Mouse (Mus musculus) hindbrain, embryonic 12.5 days (tissue): Measurements from ENCODE around the gene Car15. TPM values are rescaled to one million over a fixed set of nuclear protein-coding genes. Genes with fewer than 3 reads are reported as not detected.

ENCODE experiments used
- ATAC-seq: fragments of 200-750 bp; cut with Nextera tagmentation; 2 replicates; pipeline ENCODE4 v1.8.0; 2017; ENCODE audit warnings: moderate TSS enrichment; ENCODE audit not compliant: low FRiP score
- H3K27ac ChIP-seq: fragments of 300-500 bp; sonication (generic); 2 replicates; pipeline ENCODE4 v1.5.1; 2016; ENCODE audit warnings: mild to moderate bottlenecking
- H3K27me3 ChIP-seq: fragments of 300-500 bp; sonication (generic); 2 replicates; pipeline ENCODE4 v1.6.1; 2016; ENCODE audit warnings: mild to moderate bottlenecking
- H3K36me3 ChIP-seq: fragments of 300-500 bp; sonication (generic); 2 replicates; pipeline ENCODE4 v1.6.1; 2016; ENCODE audit warnings: mild to moderate bottlenecking
- H3K4me1 ChIP-seq: fragments of 300-500 bp; sonication (generic); 2 replicates; pipeline ENCODE4 v1.6.1; 2016
- H3K4me2 ChIP-seq: fragments of 300-500 bp; sonication (generic); replicated peaks from 2 replicates; pipeline ENCODE4 v1.6.1; 2016; ENCODE audit warnings: mild to moderate bottlenecking
- H3K4me3 ChIP-seq: fragments of 300-500 bp; sonication (generic); 2 replicates; pipeline ENCODE4 v1.5.1; 2016; ENCODE audit warnings: mild to moderate bottlenecking
- H3K9ac ChIP-seq: fragments of 300-500 bp; sonication (generic); 2 replicates; pipeline ENCODE4 v1.6.1; 2016; ENCODE audit warnings: mild to moderate bottlenecking, moderate library complexity
- H3K9me3 ChIP-seq: fragments of 300-500 bp; sonication (generic); replicated peaks from 2 replicates; pipeline ENCODE4 v1.6.1; 2016; ENCODE audit warnings: mild to moderate bottlenecking
- WGBS: fragments of 180-500 bp; shearing (Covaris S2); methylation state at CpG from one replicate; pipeline ENCODE4 v1.1.7; 2016; 5-methylcytosine and 5-hydroxymethylcytosine counted together
- polyA plus RNA-seq: library from polyadenylated mRNA; unstranded; fragments of >200 nt; fragmentation: Nextera tagmentation; extraction: Ambion mirVana; gene quantifications from 2 replicates; pipeline ENCODE4 v1.2.1, GENCODE M21; 2016

The Car15 gene
- polyA plus RNA-seq, 1 experiment from 2014 or later: 3.5 TPM

- H3K27ac ChIP-seq: peak overlapping the region; percentile 62; the same call in 1 of the 2 replicates
- ATAC-seq: peak; percentile 11; the same call in 1 of the 2 replicates
These were observed 40.3 kb downstream of the Car15 start for GRCm38 (mm10) chr16:17797812-17798311.

GRCm38 (mm10) chr16:17796971-17797811 is 41.0 kb downstream of the Car15 start, which contains the start of gene Scarf2:
Scarf2 (plus strand) TSS chr16:17797282.
- 2% methylated on average over 69 of the region's 81 CpGs for WGBS
- Histone ChIP-seq H3K9me3 (no peaks in the 10 kb centered on the region), H3K36me3 (peaks cover 10% of the 10 kb centered on the region), H3K4me2 (peak within 1 kb of the TSS; percentile 81), H3K27ac (peak within 1 kb of the TSS; percentile 62; the same call in 1 of the 2 replicates), H3K4me3 (peak within 1 kb of the TSS; percentile 53), H3K4me1 (peaks cover 25% of the 10 kb centered on the region), H3K9ac (peak within 1 kb of the TSS; percentile 74), H3K27me3 (peaks cover 71% of the 10 kb centered on the region)
- ATAC-seq: peak; percentile 27; the same call in 1 of the 2 replicates

More at GRCm38 (mm10) chr16:17797812-17798311, 40.3 kb downstream of the Car15 start:
- H3K9ac ChIP-seq: peak overlapping the region; percentile 74
- peak overlapping the region; percentile 81 for H3K4me2 ChIP-seq
- H3K9me3 ChIP-seq: no peaks in the 10 kb centered on the region
- H3K4me3 ChIP-seq: peak overlapping the region; percentile 53
- peaks cover 78% of the 10 kb centered on the region for H3K27me3 ChIP-seq
- peaks cover 32% of the 10 kb centered on the region for H3K4me1 ChIP-seq
- WGBS: 3% methylated on average over 29 of the region's 29 CpGs
- peaks cover 4% of the 10 kb centered on the region; the same call in 1 of the 2 replicates for H3K36me3 ChIP-seq

GRCm38 (mm10) chr16:17796519-17796918 is 41.6 kb downstream of the Car15 start:
- peak overlapping the region; percentile 74; the same call in 1 of the 2 replicates for H3K9ac ChIP-seq
- ATAC-seq: no peak
- peak overlapping the region; percentile 53 for H3K4me3 ChIP-seq
- H3K9me3 ChIP-seq: no peaks in the 10 kb centered on the region
- H3K27me3 ChIP-seq: peaks cover 65% of the 10 kb centered on the region
- peaks cover 17% of the 10 kb centered on the region for H3K36me3 ChIP-seq
- peaks cover 21% of the 10 kb centered on the region for H3K4me1 ChIP-seq
- H3K27ac ChIP-seq: no peak overlapping the region
- H3K4me2 ChIP-seq: peak overlapping the region; percentile 81

- H3K4me3 ChIP-seq: no peak overlapping the region
- peaks cover 24% of the 10 kb centered on the region for H3K36me3 ChIP-seq
- H3K9ac ChIP-seq: no peak overlapping the region
- H3K9me3 ChIP-seq: no peaks in the 10 kb centered on the region
- no peak overlapping the region for H3K4me2 ChIP-seq
- no peak for ATAC-seq
- no peak overlapping the region for H3K27ac ChIP-seq
- H3K4me1 ChIP-seq: peaks cover 21% of the 10 kb centered on the region
- H3K27me3 ChIP-seq: peaks cover 56% of the 10 kb centered on the region
- WGBS: 72% methylated on average over 5 of the region's 5 CpGs
These were observed 42.5 kb downstream of the Car15 start for GRCm38 (mm10) chr16:17795643-17796042.

- no peak overlapping the region for H3K4me2 ChIP-seq
- peaks cover 20% of the 10 kb centered on the region for H3K4me1 ChIP-seq
- no peaks in the 10 kb centered on the region for H3K9me3 ChIP-seq
- peaks cover 38% of the 10 kb centered on the region for H3K36me3 ChIP-seq
- no peak overlapping the region for H3K4me3 ChIP-seq
- WGBS: 91% methylated on average over 4 of the region's 4 CpGs
- H3K27ac ChIP-seq: no peak overlapping the region
- ATAC-seq: no peak
- peaks cover 40% of the 10 kb centered on the region for H3K27me3 ChIP-seq
- H3K9ac ChIP-seq: no peak overlapping the region
These were observed 44.1 kb downstream of the Car15 start for GRCm38 (mm10) chr16:17794047-17794446.

- Histone ChIP-seq H3K9me3 (no peaks in the 10 kb centered on the region), H3K4me2 (no peak overlapping the region), H3K27me3 (peaks cover 27% of the 10 kb centered on the region), H3K4me3 (no peak overlapping the region), H3K4me1 (peaks cover 7% of the 10 kb centered on the region), H3K9ac (no peak overlapping the region), H3K36me3 (peaks cover 47% of the 10 kb centered on the region), H3K27ac (no peak overlapping the region)
- no peak for ATAC-seq
- 74% methylated on average over 3 of the region's 3 CpGs for WGBS
These were observed 45.4 kb downstream of the Car15 start for GRCm38 (mm10) chr16:17792728-17793127.

- Histone ChIP-seq H3K9me3 (no peaks in the 10 kb centered on the region), H3K4me3 (no peak overlapping the region), H3K4me1 (no peaks in the 10 kb centered on the region), H3K9ac (no peak overlapping the region), H3K27me3 (no peaks in the 10 kb centered on the region), H3K27ac (no peak overlapping the region), H3K4me2 (no peak overlapping the region), H3K36me3 (peaks cover 83% of the 10 kb centered on the region)
- 59% methylated on average over 3 of the region's 3 CpGs for WGBS
- ATAC-seq: no peak
These were observed 52.8 kb downstream of the Car15 start for GRCm38 (mm10) chr16:17785337-17785736.

Other genes with a start within 250 kb of the Car15 start
- 35.1 and 37.0 TPM in 2 replicates for gene Smpd4, start 219.0 kb downstream of the Car15 start, polyA plus RNA-seq
- 8.1 and 9.6 TPM in 2 replicates for gene Ccdc74a, start 191.9 kb downstream of the Car15 start, polyA plus RNA-seq
- 45.2 and 51.7 TPM in 2 replicates for gene Med15, start 105.5 kb downstream of the Car15 start, polyA plus RNA-seq
- gene Klhl22, start 78.7 kb downstream of the Car15 start, polyA plus RNA-seq: 63.9 and 64.7 TPM in 2 replicates
- 21.0 and 26.5 TPM in 2 replicates for gene Scarf2, start 41.1 kb downstream of the Car15 start, polyA plus RNA-seq
- gene B830017H08Rik, start 5.2 kb downstream of the Car15 start, polyA plus RNA-seq: 0.93 and 1.0 TPM in 2 replicates
- 0.66 and 0.73 TPM in 2 replicates for gene Gm20518, start 53.3 kb upstream of the Car15 start, polyA plus RNA-seq
- gene Tssk1, start 55.9 kb upstream of the Car15 start, polyA plus RNA-seq: 0.07 and 0.10 TPM in 2 replicates
- 101 and 106 TPM in 2 replicates for gene Dgcr2, start 60.2 kb upstream of the Car15 start, polyA plus RNA-seq
- 0.17 and 0.21 TPM in 2 replicates for gene Tssk2, start 60.3 kb upstream of the Car15 start, polyA plus RNA-seq
- 50.0 and 51.1 TPM in 2 replicates for gene Ess2, start 73.0 kb upstream of the Car15 start, polyA plus RNA-seq
- 1.1 and 2.6 TPM in 2 replicates for gene Gsc2, start 76.7 kb upstream of the Car15 start, polyA plus RNA-seq
- 142 and 153 TPM in 2 replicates for gene Slc25a1, start 89.9 kb upstream of the Car15 start, polyA plus RNA-seq
- gene Vpreb2, start 142.1 kb upstream of the Car15 start, polyA plus RNA-seq: not detected in 2 replicates
- 132 and 139 TPM in 2 replicates for gene Dgcr6, start 214.5 kb upstream of the Car15 start, polyA plus RNA-seq